Mouse (Mus musculus) monocyte, adult 5-6 weeks (primary cell): ENCODE data around the gene Slc8a2. TPM values are rescaled to one million over a fixed set of nuclear protein-coding genes. Genes with fewer than 3 reads are reported as not detected.

Experiments
- ATAC-seq: fragments of 153-309, 156-312 bp; replicated peaks from 2 replicates; pipeline ENCODE4 v1.8.0; 2017; ENCODE audit warnings: mild to moderate bottlenecking; ENCODE audit not compliant: low TSS enrichment, insufficient number of reproducible peaks, severe bottlenecking, poor library complexity, low FRiP score
- total RNA-seq: library from RNA; stranded (forward); fragments of 200-1000, 200-491, 200-594 nt; gene quantifications from 3 replicates; pipeline ENCODE4 v1.2.3, GENCODE M21; 2017

Slc8a2 gene
- total RNA-seq, 1 experiment from 2014 or later = not detected

DNA sequence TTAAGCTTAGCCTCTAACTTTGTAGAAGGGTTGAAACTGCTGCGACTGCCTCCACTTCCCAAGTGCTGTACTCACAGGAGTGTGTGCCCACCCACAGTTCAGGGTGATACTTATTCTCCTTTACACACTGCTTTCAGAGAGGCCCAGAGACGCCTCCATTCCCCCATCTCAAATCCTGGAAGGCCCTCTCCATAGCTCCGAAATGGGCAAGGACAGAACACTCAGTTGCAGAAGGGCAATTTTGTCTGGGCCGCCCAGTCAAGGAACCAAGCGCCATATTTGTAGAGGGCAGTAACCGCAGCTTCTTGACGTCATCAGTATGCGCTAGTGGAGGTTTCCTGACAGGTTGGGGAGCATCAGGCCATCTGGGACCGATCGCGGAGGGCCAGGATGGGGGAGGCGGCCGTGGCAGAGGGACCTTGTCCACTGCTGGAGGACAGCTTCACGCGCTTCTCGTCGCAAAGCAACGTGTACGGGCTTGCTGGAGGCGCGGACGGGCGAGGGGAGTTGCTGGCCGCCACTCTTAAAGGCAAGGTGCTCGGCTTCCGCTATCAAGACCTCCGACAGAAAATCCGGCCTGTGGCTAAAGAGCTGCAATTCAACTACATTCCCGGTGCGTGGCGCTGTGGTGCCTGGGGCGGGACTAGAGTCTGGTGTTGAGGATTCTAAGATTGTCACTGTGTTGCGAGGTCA lies 9.9 kb upstream of the Slc8a2 start, which contains the start of gene Kptn:
Gene Kptn (plus strand): TSS at position 327 of the 693 bp plus-strand sequence.
- ATAC-seq = peak; percentile 86

DNA sequence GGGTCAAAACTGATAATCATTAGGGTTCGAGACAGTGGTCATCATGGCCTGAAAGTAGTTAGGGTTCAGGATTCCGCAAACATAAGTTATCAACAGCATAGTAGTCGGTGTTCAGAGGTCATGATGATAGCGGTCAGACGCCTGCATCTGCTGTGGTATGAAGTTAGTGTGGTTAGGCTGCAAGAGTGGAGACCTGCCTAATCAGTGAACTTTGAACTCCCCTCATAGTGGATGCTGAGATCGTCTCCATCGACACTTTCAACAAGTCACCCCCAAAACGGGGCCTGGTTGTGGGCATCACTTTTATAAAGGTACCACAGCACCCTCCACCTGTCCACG lies 9.4 kb upstream of the Slc8a2 start:
- ATAC-seq = no peak

DNA sequence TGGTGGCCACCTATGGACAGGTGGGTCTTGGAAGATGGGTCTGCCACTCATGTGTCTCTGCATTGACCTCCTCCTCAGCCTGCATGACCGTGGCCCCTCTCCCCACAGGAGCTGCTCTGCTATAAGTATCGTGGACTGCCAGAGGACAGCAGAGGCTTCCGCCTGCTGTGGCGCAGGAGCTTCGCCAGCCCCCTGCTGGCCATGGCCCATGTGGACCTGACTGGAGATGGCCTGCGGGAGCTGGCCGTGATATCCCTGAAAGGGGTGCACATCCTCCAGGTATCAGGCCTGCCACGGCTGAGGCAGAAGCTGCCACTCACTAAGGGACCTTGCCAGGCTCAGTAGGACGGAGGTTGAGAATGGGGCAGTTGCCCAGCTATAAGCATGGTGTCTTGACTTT lies 3.8 kb upstream of the Slc8a2 start:
- ATAC-seq = no peak

DNA sequence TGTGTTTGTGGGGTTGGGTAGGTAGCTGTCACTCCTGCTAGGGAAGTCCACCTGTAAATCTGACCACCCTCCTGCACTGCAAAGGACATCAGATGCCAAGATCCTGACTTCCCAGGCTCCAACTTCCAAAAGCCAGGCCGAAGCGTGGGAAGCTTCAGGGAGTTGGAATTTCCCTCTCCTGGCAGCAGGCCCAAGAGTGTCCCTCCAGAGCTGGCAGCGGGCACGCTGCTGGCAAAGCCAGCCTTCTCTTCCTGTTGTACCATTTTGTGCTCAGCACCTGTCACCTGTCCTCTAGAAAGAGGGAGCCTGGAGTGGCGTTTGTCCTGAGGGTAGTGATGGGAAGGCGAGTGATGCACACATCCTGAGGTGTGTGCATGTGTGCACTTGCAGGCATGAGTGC lies 1.3 kb upstream of the Slc8a2 start:
- no peak for ATAC-seq

DNA sequence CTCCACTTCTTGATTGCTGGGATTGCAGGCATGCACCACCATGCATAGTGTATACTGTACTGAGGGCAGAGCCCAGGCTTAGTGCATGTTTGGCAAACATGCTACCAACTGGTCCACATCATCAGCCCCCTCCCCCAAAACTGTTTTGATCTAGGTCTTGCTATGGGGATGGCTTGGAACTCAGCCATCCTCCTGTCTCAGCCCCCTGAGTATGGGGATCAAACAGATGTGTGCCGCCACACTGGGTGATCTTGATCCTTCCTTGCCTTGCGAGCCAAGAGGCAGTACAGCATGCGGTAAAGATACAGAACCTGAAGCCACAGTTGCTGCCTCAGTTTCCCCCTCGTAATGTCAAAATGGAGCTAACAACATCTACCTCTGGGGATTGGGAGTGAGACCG lies 727 bp upstream of the Slc8a2 start:
- no peak for ATAC-seq

DNA sequence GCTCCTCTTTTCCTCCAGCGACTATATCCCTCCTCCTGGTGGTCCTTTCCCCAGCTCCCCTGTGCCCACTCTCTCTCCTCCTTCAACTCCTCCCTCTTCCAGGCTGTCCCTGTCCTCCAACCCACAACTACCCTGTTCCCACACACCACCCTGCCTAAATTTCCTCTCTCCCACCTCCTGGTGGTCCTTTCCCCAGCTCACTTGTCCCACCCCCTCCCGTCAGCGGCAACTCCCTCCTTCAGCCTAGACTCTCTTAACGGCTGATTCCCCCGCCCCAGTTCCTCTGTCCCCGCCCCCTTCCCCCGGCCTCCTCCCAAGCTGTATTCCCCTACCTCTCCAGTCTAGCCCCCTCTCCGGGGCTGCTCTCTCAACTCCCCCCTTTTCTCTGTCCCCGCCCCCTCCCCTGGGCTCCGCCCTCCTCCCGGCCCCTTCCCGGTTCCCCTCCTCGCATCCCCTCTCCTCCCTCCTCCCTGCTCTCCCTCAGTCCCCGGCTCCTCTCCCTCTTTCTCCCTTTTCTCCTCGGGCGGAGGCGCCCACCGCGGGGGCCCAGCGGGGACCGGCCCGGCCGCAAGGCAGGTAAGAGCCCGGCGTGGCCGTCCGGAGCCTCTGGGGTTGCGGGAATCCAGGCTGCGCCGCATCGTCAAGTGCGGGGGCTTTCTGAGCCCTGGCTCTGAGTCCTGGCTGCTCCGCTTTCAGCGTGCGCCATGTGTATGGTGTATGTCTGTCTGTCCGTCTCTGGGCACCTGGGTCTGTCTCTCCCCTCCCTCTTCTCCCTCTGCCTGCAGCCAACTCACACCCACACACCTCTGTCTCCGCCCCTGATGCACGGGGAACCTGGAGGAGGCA lies 443 bp downstream of the Slc8a2 start:
- ATAC-seq = no peak

DNA sequence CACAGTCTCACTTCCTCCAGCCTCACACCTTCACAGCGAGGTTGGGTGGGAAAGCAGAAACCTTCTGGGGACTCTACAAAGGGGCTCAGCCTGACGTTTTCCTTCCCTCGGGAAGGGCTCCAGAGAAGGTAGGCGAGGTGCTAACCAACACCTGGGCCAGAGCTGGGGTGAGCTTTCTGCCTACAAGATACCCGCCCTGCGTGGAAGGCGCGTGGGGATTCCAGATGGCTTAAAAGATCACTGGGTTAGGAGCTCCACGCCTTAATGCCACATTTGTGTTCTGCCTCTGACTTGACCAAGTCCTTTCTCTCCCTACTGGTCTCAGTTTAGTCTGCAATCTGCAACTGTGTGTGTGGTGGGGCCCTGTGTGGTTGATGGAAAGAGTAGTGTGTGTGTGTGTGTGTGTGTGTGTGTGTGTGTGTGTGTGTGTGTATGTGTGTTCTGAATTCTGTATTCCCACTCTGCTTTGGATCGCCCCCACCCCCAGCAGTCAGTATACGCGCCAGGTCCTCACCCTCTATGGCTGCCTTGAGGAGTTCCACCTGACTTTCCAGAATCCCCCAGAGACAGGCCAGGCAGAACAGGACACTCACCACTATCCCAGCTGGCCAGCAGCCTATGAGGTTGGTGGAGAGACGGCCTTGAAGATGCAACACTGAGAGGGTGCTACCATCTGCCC lies 1.5 kb downstream of the Slc8a2 start:
- no peak for ATAC-seq

DNA sequence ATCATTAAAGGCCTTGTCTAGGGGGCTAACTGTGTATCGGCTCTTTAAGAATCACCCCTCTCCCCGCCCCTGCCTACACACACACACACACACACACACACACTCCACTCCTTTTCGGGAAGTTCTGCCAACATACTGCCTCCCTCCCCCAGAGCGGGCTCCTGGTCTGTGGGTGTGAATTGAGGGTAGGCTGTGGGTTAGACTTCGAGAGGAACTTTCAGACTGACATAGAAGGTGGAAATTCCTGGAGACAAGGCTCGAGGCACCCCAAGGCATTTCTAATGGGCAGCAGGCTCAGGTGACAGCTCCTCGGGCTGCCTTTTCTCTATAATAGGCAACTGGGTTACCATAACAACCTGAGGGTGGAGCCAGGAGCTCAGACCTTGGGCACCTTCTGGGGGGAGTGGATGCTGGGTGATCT lies 2.5 kb downstream of the Slc8a2 start:
- ATAC-seq = no peak

DNA sequence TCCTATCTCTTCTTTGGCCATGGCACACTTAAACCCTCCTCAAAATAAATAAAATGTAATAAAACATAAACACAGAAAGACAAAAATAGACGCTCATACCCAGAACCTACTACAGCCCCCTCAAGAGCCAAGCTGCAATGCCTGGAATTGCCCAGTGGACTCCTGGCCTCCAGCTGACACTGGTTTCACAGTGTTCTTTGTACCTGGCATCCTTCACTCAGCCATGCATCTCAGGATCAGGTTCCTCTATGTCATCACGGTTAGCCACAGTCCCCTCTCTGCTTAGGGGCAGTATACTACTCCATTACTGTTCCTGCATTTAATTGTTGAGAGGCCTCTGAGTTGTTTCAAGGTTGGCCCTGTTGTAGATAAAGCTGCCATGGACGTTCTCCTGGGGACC lies 3.3 kb downstream of the Slc8a2 start:
- ATAC-seq = no peak

DNA sequence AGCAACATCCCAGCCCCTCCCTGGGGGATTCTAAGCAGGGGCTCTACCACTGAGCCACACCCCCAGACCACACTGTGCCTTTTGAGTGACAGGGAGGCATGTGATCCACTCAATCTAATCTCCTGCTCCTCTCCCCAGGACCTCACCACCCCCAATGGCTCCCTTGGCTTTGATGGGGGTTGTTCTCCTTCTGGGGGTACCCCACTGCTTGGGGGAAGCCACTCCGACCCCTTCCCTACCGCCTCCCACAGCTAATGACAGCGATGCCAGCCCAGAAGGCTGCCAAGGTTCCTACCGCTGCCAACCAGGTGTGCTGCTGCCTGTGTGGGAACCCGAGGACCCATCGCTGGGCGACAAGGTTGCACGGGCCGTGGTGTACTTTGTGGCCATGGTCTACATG lies 4.1 kb downstream of the Slc8a2 start:
- ATAC-seq = no peak

DNA sequence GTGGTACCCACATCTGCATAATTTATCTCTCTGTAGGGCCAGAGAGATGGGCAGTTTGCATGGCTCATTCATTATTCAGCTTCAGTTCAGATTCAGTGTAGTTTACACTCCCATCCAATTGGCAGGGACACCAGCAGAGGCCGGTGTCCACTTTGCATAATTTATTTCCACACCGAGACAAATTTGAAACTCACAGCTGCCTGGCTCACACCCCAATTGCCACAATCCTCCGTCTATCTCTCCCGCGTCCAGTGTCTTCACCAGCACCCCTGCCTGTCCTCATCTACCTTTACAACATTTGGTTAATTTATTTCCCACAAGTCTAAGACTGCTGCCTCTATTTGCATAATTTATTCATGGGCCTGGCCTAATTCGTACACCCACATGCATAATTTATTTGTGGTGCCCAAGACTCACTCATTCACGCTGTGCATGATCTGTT lies 5.3 kb downstream of the Slc8a2 start:
- ATAC-seq = no peak

DNA sequence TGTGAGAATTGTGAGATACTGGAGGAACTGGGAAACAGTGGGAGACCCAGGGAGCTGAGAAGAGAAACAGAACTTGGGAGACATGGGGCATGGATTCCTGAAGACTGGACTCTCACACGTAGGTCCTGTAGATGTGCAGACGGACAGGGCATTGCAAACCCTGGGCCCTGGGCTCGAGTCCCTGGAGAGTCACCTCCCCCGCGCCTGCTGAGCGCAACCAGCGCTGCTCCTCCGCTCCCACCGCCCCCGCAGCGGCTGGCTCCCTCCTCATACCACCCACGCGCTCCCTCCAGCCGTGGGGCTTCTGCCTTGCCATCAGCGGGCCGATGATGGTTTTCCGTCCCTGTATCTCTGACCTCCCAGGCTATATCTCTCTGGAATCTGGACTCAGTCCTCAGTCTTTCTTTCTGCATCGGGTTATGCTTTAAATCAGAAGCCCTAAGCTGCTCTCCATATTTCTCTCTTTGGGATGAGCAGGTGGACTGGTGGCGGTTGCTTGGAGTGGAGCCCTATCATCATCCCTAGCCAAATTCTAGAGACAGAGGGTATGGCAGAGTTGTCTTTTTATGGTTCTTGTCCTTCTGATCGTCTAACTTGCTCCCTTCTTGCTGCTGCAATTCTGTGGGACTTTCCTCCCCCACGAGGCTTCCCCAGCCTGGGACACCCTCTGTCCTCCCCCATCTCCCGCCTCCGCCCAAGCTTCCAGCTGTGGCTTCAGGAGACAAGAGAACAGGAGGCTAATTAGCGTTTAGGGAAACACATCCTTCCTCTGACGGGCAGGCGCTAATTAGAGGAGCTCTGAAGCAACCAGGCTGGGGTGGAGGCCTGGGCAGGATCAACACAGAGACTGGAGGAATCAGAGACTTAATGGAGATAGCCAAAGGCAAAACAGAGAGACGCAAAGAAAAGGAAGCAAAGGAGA lies 17.1 kb downstream of the Slc8a2 start:
- ATAC-seq = no peak

DNA sequence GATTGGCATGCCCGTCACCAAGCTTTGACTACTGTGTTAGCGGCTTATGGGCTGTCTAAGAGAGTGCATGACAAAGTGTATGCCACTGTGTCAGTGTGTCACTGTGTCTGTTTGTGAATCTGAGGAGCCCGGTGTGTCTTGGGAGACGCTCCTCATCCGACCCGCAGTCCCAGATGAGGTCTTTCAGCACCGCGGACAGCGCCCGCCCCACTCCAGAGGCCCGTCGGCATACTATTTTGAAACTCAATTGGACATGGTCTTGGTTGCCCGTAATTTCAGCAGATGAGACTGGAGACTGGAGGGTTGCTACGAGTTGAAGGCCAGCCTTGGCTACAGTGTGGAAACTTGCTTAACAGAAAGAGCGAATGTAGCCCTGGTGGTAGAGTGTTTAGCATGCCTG lies 18.0 kb downstream of the Slc8a2 start:
- 0 out of 2 replicates have a peak, but pooled peaks have one; percentile 23 for ATAC-seq

DNA sequence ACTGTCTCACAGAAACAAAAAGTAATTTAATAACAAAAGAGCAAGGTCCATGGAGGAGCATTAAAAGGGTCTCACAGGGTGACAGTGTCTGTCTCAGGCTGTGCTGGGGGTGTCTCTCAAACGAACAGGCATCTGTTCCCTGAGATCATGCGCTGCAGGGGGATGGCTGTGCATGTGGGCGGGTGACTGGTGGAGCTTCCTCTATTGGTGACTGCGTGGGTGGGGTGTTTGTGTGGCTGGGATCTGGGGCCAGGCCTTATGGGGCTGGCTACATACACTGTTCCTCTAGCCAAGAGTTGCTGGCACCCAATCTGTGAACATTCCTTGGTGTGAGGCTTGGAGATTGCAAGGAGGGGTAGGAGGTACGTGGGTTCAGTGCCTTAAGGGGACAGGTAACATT lies 19.6 kb downstream of the Slc8a2 start:
- no peak for ATAC-seq

DNA sequence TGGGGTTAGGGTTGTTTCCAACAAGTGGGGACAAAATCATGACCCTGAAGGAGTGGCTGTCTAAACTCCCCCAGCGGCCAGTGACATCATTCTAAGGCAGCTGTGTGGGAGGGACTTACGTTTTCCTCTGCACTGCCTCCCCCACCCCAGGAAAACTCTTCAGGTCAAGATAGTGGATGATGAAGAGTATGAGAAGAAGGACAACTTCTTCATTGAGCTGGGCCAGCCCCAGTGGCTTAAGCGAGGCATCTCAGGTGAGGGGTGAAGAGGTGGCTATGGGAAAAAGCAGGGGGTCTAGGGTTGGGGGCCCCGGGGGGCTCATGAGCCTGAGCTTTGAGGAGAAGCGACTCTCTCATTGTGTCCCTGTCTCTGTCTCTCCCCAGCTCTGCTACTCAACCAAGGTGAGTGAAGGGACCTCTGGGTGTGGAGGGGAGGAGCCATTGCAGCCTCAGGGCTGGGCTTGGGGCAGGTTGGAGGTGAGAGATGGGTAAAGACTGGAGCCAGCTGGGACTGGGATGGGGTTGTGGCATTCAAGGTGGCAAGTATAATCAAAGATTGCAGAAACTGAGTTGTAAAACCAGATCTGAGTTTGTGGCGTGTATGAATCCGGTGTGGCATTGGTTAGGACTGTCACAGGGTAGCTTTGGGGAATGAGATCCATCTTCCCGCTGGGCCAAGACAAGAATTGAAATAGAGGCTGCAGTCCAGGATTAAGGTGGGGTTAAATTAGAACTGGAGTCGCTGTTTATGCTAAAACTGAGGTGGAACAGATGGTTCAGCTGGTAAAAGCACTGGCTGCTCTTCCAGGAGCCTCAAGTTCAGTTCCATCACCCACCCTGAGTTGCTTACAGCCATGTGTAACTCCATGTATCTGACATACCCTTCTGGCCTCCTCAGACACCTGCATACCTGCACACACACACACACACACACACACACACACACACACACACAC lies 20.8 kb downstream of the Slc8a2 start:
- ATAC-seq = no peak

DNA sequence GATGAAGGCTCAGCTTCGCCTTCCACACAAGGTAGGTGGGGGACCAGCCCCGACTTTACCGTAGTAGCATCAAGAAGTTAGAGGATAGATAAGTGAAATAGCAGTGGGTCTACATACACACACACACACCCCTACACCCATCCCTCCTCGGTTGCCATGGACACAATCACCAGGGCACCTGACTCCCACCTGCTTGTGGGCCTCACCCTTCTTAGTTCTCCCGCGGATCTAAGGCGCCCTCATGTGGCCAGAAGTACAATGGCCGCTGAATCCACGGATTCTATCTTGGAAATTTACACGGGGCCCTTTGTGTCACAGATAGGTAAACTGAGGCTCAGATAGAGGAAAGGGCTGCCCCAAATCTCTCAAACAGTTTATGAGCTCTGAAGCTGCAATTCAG lies 23.9 kb downstream of the Slc8a2 start:
- peak; percentile 41; the same call in 1 of the 2 replicates for ATAC-seq

DNA sequence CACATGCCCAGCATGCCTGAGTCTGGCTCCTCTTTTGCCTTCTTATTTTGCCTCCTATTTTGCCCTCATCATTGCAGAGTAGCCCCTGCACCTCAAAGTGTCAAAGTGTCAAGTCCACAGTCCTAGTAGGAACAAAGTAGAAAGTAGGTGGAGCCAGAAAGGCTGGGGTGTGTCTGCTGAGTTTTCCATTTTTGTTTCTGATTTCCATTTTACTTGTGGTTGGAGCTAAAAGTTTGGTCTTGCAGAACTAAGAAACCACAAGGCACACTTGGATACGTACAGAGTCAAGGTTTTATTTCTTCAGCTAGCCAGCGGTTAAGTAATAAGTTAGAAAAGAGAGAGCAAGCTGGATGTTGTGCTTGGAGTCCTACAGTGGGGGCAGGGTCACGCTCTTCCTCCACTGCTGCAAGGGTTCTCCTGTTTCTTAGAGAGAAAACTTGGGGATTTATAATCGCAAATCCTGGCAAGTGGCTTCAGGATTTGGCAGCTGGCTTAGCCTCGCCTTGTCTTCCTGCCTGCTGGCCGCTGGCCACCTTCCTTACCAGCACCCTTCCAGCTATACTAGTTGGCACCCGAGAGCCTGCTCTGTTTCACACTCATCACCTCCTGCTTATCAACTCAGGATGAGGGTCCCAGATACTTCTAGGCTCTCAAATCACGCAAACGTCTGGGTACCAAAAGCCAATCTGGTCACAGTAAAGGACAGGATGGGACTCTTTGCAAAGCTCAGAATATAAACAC lies 25.7 kb downstream of the Slc8a2 start:
- no peak for ATAC-seq
